Mouse (Mus musculus) G1E (cell line): ENCODE results near the gene Camk2n1. TPM values are rescaled to one million over a fixed set of nuclear protein-coding genes. Genes with fewer than 3 reads are reported as not detected.

ENCODE experiments used
- ATAC-seq: 2 replicates; pipeline ENCODE4 v1.8.0; 2016; ENCODE audit warnings: mild to moderate bottlenecking; ENCODE audit not compliant: insufficient number of reproducible peaks, poor library complexity, low FRiP score, severe bottlenecking; ENCODE audit errors: extremely low read depth
- DNase-seq: peaks from one replicate; pipeline ENCODE4 v3.0.0; 2012; ENCODE audit warnings: low spot score
- H3K27me3 ChIP-seq: 2 replicates; pipeline ENCODE4 v1.6.1; 2012; ENCODE audit warnings: mild to moderate bottlenecking, low read length, inconsistent platforms; ENCODE audit not compliant: insufficient read depth
- H3K36me3 ChIP-seq: replicated peaks from 2 replicates; pipeline ENCODE3; 2012; ENCODE audit warnings: mild to moderate bottlenecking, inconsistent platforms
- H3K4me1 ChIP-seq: 2 replicates; pipeline ENCODE4 v1.6.1; 2012; ENCODE audit warnings: low read depth, low read length, inconsistent platforms, mixed read lengths; ENCODE audit not compliant: insufficient read depth
- H3K4me3 ChIP-seq: 2 replicates; pipeline ENCODE4 v1.5.1; 2012; ENCODE audit warnings: low read depth, mild to moderate bottlenecking, inconsistent platforms, low read length, moderate library complexity, mixed read lengths
- H3K9me3 ChIP-seq: replicated peaks from 2 replicates; pipeline ENCODE4 v1.6.1; 2012; ENCODE audit warnings: inconsistent platforms
- CTCF ChIP-seq: IDR thresholded peaks from 2 replicates; pipeline ENCODE4 v1.5.1; 2012; ENCODE audit warnings: low read depth, low read length, inconsistent platforms, mixed read lengths
- GATA1 ChIP-seq: IDR thresholded peaks from 2 replicates; pipeline ENCODE4 v1.6.1; 2012; ENCODE audit warnings: borderline replicate concordance, low read length, inconsistent platforms, mixed read lengths
- GATA2 ChIP-seq: IDR thresholded peaks from 2 replicates; pipeline ENCODE4 v1.6.1; 2012; ENCODE audit warnings: low read depth, low read length, inconsistent platforms, borderline replicate concordance
- POLR2AphosphoS5 ChIP-seq: IDR thresholded peaks from 2 replicates; pipeline ENCODE4 v1.6.1; 2012; ENCODE audit warnings: low read depth, low read length, inconsistent platforms; ENCODE audit not compliant: insufficient replicate concordance
- TAL1 ChIP-seq: conservative IDR thresholded peaks from 2 replicates; pipeline ENCODE4 v1.6.1; 2012; ENCODE audit warnings: low read depth, low read length, inconsistent platforms, mixed read lengths
- polyA plus RNA-seq: library from polyadenylated mRNA; stranded (reverse); fragments of >175 nt; gene quantifications from 2 replicates; pipeline ENCODE4 v1.2.3, GENCODE M21; 2012
- total RNA-seq, 2 experiments: library from RNA; stranded (forward) in 1 of 2; stranded (reverse) in 1 of 2; fragments of 200-1000 nt in 1 of 2; fragments of >200 nt in 1 of 2; fragmentation: Nextera tagmentation in 1 of 2; gene quantifications; 2 replicates each; pipeline ENCODE4 v1.2.3; 2014 to 2017

Gene Camk2n1
- total and polyA plus RNA-seq, 3 experiments = 1.6 to 3.7 (median 3.0) TPM

DNA sequence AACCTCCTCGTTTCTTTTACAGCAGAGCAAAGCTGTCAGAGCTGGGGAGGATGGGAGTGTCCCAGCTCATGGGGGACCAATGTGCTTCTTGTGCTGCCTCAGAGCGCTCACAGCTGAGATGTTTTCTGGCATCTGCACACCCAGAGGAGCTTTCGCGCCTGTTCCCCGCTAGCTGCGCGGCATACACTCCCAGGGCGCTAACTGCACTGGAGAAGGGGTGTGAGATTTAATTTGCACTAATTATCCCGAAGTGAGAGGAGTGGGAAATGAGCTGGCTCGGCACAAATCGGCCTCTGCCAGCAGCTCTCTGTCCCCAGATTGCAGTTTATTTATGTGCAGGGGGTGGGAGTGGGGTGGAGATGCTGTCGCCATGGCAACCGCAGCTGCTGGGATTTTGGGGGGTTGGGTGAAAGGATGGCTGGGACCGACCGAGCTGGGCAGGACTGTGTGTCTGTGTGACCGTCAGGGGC lies 50.6 kb downstream of the Camk2n1 start:
- TF ChIP-seq GATA2 (no peak), CTCF (no peak), TAL1 (no peak), GATA1 (no peak), POLR2AphosphoS5 (no peak)
- ATAC-seq (no peak), DNase-seq (no peak)
- Histone ChIP-seq H3K4me1 (no peaks in the 10 kb centered on the region), H3K27me3 (no peaks in the 10 kb centered on the region), H3K36me3 (no peaks in the 10 kb centered on the region), H3K4me3 (no peak overlapping the region; the same call in 1 of the 2 replicates), H3K9me3 (peaks cover 61% of the 10 kb centered on the region)

DNA sequence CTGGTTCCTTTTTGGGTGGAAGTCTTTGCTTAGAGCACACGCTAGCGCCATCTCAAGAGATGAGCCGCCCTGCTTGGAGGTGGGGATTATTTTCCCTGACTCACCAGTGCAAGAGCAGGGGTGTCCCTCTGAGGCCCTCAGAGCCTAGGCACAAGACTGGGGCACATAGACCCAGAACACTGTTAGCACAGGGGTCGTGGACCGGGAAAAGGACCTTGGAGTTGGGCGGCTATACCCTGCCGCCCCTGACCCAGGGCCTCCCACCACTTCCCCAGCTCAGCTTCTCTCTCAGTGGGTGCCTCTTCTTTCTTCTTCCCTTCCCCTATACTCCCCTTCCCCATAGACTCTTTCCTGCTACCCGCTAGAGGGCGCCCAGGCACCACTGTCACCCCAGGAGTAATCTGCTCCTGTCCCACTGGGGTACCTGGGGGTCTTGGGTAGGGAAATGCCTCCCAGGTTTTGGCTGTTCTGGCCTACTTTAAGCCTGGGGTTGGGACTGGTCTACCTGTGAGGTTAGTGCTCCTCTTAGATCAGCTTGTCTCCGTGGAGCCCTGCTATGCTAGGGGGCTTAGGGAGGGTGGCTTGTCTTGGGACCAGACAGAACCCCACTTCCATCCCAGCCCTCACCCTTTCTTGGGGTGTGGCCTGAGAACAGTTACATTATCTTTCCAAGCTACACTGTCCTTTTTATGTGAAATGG lies 51.2 kb downstream of the Camk2n1 start:
- no peak overlapping the region; the same call in 1 of the 2 replicates for H3K4me3 ChIP-seq
- DNase-seq (no peak), ATAC-seq (no peak)
- no peaks in the 10 kb centered on the region for H3K36me3 ChIP-seq
- peaks cover 59% of the 10 kb centered on the region for H3K9me3 ChIP-seq
- TF ChIP-seq POLR2AphosphoS5 = no peak
- no peak for TF ChIP-seq CTCF
- no peak for TF ChIP-seq GATA2
- no peak for TF ChIP-seq TAL1
- no peak for TF ChIP-seq GATA1
- H3K4me1 ChIP-seq = no peaks in the 10 kb centered on the region
- no peaks in the 10 kb centered on the region for H3K27me3 ChIP-seq

GRCm38 (mm10) chr4:138507903-138508302 lies 53.8 kb downstream of the Camk2n1 start:
- no peaks in the 10 kb centered on the region for H3K4me1 ChIP-seq
- peaks cover 73% of the 10 kb centered on the region for H3K9me3 ChIP-seq
- no peak overlapping the region for H3K4me3 ChIP-seq
- DNase-seq (no peak), ATAC-seq (no peak)
- no peaks in the 10 kb centered on the region for H3K36me3 ChIP-seq
- no peaks in the 10 kb centered on the region for H3K27me3 ChIP-seq
- TF ChIP-seq TAL1 (no peak), GATA2 (no peak), CTCF (no peak), GATA1 (no peak), POLR2AphosphoS5 (no peak)

Other genes with a start within 250 kb of the Camk2n1 start
- gene Hp1bp3, start 238.0 kb upstream of the Camk2n1 start, total RNA-seq (2014; fragmentation: Nextera tagmentation) = 179 and 216 TPM in 2 replicates
- gene Hp1bp3, start 238.0 kb upstream of the Camk2n1 start, total RNA-seq (2017) = 118 and 127 TPM in 2 replicates
- 41.6 TPM in 2 replicates for gene Hp1bp3, start 238.0 kb upstream of the Camk2n1 start, polyA plus RNA-seq
- gene Sh2d5, start 203.9 kb upstream of the Camk2n1 start, total RNA-seq (2014; fragmentation: Nextera tagmentation) = 0.68 and 2.0 TPM in 2 replicates
- gene Sh2d5, start 203.9 kb upstream of the Camk2n1 start, total RNA-seq (2017) = 0.55 and 0.99 TPM in 2 replicates
- gene Sh2d5, start 203.9 kb upstream of the Camk2n1 start, polyA plus RNA-seq = 0.61 and 0.81 TPM in 2 replicates
- gene Kif17, start 203.9 kb upstream of the Camk2n1 start, total RNA-seq (2014; fragmentation: Nextera tagmentation) = not detected in 2 replicates
- gene Kif17, start 203.9 kb upstream of the Camk2n1 start, total RNA-seq (2017) = 0.16 TPM in 1 of 2 replicates, not detected in the other
- 0.13 and 0.16 TPM in 2 replicates for gene Kif17, start 203.9 kb upstream of the Camk2n1 start, polyA plus RNA-seq
- gene Ddost, start 149.6 kb upstream of the Camk2n1 start, total RNA-seq (2014; fragmentation: Nextera tagmentation) = 159 and 162 TPM in 2 replicates
- gene Ddost, start 149.6 kb upstream of the Camk2n1 start, total RNA-seq (2017) = 63.3 and 81.3 TPM in 2 replicates
- gene Ddost, start 149.6 kb upstream of the Camk2n1 start, polyA plus RNA-seq = 93.2 and 99.4 TPM in 2 replicates
- gene Pink1, start 128.0 kb upstream of the Camk2n1 start, total RNA-seq (2014; fragmentation: Nextera tagmentation) = 9.3 and 15.0 TPM in 2 replicates
- 19.4 and 27.0 TPM in 2 replicates for gene Pink1, start 128.0 kb upstream of the Camk2n1 start, total RNA-seq (2017)
- 26.5 and 30.1 TPM in 2 replicates for gene Pink1, start 128.0 kb upstream of the Camk2n1 start, polyA plus RNA-seq
- gene Cda, start 86.3 kb upstream of the Camk2n1 start, total RNA-seq (2014; fragmentation: Nextera tagmentation) = not detected in 2 replicates
- gene Cda, start 86.3 kb upstream of the Camk2n1 start, total RNA-seq (2017) = not detected in 2 replicates
- gene Cda, start 86.3 kb upstream of the Camk2n1 start, polyA plus RNA-seq = not detected in 2 replicates
- not detected in 2 replicates for gene Fam43b, start 57.8 kb upstream of the Camk2n1 start, total RNA-seq (2014; fragmentation: Nextera tagmentation)
- gene Fam43b, start 57.8 kb upstream of the Camk2n1 start, total RNA-seq (2017) = 0.11 TPM in 1 of 2 replicates, not detected in the other
- not detected in 2 replicates for gene Fam43b, start 57.8 kb upstream of the Camk2n1 start, polyA plus RNA-seq
- gene Mul1, start 19.6 kb upstream of the Camk2n1 start, total RNA-seq (2014; fragmentation: Nextera tagmentation) = 8.6 and 10.5 TPM in 2 replicates
- 9.2 TPM in 2 replicates for gene Mul1, start 19.6 kb upstream of the Camk2n1 start, total RNA-seq (2017)
- gene Mul1, start 19.6 kb upstream of the Camk2n1 start, polyA plus RNA-seq = 41.4 and 53.3 TPM in 2 replicates
- gene Vwa5b1, start 181.6 kb downstream of the Camk2n1 start, total RNA-seq (2014; fragmentation: Nextera tagmentation) = not detected in 2 replicates
- 0.06 and 0.33 TPM in 2 replicates for gene Vwa5b1, start 181.6 kb downstream of the Camk2n1 start, total RNA-seq (2017)
- gene Vwa5b1, start 181.6 kb downstream of the Camk2n1 start, polyA plus RNA-seq = not detected in 2 replicates